Mouse (Mus musculus) frontal cortex, postnatal 10 days (tissue): ENCODE results near the gene Rbck1.

ENCODE experiments used
- DNase-seq, 2 experiments: peaks; one replicate each; pipeline ENCODE4 v3.0.0; 2022; ENCODE audit warnings: low spot score in 2 of 2, mixed read lengths in 1 of 2

Gene Rbck1

DNA sequence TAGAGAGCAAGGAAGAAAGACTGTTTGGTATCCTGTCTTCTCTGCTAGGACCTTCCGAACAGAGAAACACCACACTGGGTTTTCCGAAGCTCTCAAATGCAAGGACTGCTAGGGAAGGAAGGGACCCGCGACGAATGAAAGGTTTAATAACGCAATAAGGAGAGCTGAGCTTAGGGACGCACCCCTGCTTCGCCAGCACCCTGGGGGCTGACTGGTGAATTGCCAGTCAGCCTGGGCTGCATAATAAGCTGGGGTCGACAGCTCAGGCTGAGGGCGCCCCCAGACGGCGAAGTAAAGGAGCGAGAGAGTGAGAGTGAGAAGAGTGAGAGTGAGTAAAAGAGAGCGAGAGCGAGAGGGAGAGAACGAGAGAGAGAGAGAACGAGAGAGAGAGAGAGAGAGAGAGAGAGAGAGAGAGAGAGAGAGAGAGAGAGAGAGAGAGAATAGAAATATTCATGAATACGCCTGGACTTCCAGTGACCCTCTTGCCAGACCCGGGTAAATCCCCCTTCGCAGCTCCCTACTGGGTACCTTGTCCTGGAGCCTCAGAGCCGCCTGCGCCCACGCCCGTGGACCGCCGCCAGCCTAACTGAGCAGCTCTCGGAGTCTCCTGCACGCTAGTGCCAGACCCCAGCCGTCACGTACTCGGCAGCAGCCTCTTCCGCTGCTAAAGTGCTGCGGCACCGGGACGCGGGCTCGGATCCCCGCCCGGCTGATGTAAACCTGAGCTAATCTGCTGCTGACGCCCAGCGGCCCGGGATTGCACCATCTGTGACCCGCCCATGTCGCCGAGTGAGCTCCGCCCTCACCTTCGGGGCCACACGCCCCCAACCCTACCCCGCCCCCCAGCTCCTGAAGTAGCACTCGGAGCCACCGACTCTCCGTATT lies 11.1 kb upstream of the Rbck1 start, which contains the start of gene Trib3:
Gene Trib3, minus strand, starts transcription at position 704 of the 885 bp plus-strand sequence.
- DNase-seq, result peak; percentile 64 to 71

- no peak for DNase-seq
These were observed 7.3 kb upstream of the Rbck1 start for GRCm38 (mm10) chr2:152339631-152340179.

DNA sequence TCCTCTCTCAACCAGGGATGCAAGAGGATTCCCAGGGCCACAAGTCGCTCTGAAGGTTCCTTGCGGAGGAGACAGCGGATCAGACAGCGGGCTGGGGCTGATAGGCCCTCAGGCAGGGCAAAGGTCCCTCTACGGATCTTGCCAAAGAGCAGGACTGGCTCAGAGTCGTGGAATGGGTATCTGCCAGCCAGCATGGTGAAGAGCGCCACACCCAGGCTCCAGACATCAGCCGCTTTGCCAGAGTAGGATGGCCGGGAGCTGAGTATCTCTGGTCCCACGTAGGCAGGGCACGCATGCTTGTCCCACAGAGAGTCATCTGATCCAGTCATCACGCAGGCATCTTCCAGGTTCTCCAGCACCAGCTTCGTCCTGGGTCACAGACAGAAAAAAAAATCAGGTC lies 5.9 kb upstream of the Rbck1 start:
- DNase-seq, result no peak

- DNase-seq, result no peak
These were observed 5.2 kb upstream of the Rbck1 start for GRCm38 (mm10) chr2:152337591-152338212.

DNA sequence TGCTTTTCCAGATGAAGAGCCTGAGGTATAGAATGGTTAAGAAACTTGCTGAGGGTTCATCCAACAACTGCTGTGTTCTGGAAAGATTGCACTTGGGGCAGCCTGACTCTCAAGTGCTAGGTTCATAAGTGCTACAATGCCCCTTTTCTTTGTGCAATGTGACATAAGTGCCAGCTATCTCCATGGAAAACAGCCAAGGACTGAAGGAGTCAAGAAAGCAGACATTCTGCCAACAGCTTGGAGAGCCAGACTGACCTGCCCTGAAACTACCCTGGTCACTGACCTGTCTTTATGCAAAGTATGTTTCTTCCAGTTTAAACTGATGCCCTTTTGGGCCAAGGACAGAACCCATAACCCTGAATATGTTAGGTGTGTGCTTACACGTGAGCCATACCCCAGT lies 4.4 kb upstream of the Rbck1 start:
- no peak for DNase-seq

- DNase-seq, result no peak
These were observed 2.9 kb upstream of the Rbck1 start for GRCm38 (mm10) chr2:152335289-152335820.

GRCm38 (mm10) chr2:152333345-152334006 lies 1.0 kb upstream of the Rbck1 start:
- no peak for DNase-seq

GRCm38 (mm10) chr2:152330858-152331423 lies 1.5 kb downstream of the Rbck1 start:
- no peak for DNase-seq

DNA sequence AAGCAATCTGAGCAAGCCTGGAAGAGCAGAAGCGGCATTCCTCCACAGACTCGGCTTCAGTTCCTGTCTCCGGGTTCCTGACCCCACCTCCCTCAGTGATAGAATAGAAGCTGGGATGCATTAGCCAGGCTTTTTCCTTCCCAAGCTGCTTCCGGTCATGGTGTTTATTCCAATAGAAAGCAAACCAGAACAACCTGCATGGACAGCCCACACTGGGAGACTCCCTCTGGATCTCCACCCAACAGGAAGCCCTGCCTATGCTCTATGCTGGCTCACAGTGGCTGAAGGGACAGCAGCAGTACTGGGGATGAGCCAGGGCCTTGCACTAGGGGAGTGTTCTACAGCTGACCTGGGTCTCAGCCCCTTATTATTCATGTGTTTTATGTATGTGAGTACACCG lies 4.5 kb downstream of the Rbck1 start:
- DNase-seq, result no peak

- no peak for DNase-seq
These were observed 5.8 kb downstream of the Rbck1 start for GRCm38 (mm10) chr2:152326654-152327053.

GRCm38 (mm10) chr2:152326157-152326556 lies 6.3 kb downstream of the Rbck1 start:
- no peak for DNase-seq

DNA sequence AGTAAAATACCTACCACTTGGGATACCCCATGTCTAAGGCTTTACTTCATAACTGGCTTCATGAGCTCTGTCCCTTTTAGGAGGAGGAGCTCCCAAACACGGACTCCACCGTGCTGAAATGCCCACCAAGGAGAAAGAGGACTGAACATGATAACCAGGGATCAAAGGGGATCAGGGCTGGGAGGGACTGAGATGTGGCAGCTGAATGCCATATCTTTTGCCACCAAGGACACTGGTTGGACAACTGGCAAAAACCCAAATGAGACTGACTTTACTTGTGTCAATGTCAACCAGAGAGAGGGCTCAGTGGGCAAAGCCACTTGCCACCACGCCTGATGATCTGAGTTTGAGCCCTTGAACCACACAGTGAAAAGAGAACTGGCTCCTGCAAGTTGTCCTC lies 7.6 kb downstream of the Rbck1 start:
- no peak for DNase-seq

- no peak for DNase-seq
These were observed 8.5 kb downstream of the Rbck1 start for GRCm38 (mm10) chr2:152323971-152324370.

GRCm38 (mm10) chr2:152322198-152322597 lies 10.3 kb downstream of the Rbck1 start:
- DNase-seq, result no peak

DNA sequence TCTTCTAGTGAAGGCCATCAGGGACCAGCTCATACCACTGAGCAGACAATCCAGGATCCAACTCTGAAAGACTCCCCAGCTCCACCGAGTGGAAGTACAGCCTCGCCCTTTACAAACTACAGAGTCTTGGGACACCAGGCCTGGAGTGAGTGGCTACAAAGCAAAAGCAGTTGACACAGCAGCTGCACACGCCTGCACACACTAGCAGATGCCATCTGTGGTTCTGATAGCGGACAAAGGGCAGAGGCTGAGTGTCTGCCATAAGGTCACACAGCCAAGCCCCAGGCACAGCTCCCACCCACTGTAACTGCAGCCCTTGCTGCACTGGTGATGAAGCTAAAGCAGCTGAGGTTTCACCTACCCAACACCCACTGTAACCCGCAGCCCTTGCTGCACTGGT lies 10.9 kb downstream of the Rbck1 start:
- no peak for DNase-seq

GRCm38 (mm10) chr2:152317054-152317453 lies 15.4 kb downstream of the Rbck1 start:
- DNase-seq, result no peak

- no peak for DNase-seq
These were observed 18.5 kb downstream of the Rbck1 start for GRCm38 (mm10) chr2:152313926-152314325.

GRCm38 (mm10) chr2:152312996-152313395 lies 19.5 kb downstream of the Rbck1 start:
- no peak for DNase-seq

DNA sequence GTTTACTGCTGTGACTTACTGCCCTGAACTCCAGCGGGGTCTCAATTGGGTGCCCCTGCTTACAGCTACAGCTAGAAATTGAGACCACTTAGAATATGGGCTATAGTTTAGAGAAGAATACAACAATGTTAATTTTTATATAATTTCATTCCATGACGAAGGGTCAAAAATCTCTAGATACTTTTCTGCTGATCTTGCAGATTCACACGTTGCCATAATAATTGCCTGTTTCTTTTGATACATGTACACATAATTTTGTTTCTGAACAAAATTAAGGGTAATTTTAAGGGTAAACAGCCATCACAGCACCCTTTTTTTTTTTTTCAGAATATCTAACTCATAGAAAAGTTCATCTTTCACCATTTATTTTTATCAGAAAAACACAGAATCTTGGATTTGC lies 25.3 kb downstream of the Rbck1 start:
- no peak for DNase-seq

- no peak for DNase-seq
These were observed 27.0 kb downstream of the Rbck1 start for GRCm38 (mm10) chr2:152305480-152305879.

DNA sequence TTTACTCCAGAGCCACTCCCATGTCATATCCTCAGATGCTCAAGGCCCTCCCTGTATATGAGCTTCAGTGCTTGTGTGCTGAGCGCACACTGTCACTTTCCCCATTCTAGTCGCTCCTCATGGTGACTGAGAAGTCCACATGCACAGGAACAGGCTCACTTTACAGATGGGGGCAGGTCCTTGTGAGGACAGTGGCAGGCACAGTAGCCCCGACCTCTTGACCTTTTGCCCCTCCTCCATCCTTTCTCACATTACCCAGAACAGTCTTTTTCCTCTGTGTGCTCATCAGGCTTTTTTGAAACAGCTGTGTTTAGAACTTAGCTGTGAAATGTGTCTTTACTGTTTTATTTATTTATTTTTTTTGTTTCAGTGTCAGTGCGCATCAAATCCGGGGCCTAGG lies 28.7 kb downstream of the Rbck1 start:
- no peak for DNase-seq

- DNase-seq, result no peak
These were observed 29.6 kb downstream of the Rbck1 start for GRCm38 (mm10) chr2:152302862-152303261.
